Mouse (Mus musculus) bone marrow macrophage, adult 2 months (primary cell): ENCODE measurements around the gene Lrrc40. TPM values are rescaled to one million over a fixed set of nuclear protein-coding genes. Genes with fewer than 3 reads are reported as not detected.

Experiments
- H3K27ac ChIP-seq: 2 replicates; pipeline ENCODE4 v1.5.1; 2012; ENCODE audit warnings: low read depth, low read length; ENCODE audit not compliant: insufficient read depth
- H3K4me1 ChIP-seq: 2 replicates; pipeline ENCODE4 v1.6.1; 2012; ENCODE audit warnings: low read length; ENCODE audit not compliant: control insufficient read depth, insufficient read depth
- H3K4me3 ChIP-seq: 2 replicates; pipeline ENCODE4 v1.5.1; 2012; ENCODE audit warnings: mild to moderate bottlenecking, low read length, moderate library complexity; ENCODE audit not compliant: insufficient read depth
- CTCF ChIP-seq: IDR thresholded peaks from 2 replicates; pipeline ENCODE4 v1.5.1; 2012; ENCODE audit warnings: low read depth, mild to moderate bottlenecking, low read length, moderate library complexity
- POLR2A ChIP-seq: IDR thresholded peaks from 2 replicates; pipeline ENCODE4 v1.6.1; 2012; ENCODE audit warnings: mild to moderate bottlenecking, low read depth, low read length, borderline replicate concordance
- polyA plus RNA-seq: library from polyadenylated mRNA; stranded (reverse); fragments of >200 nt; gene quantifications from 2 replicates; pipeline ENCODE4 v1.2.4, GENCODE M21; 2012; ENCODE audit not compliant: missing spikeins, insufficient read depth, insufficient read length

The Lrrc40 gene
- polyA plus RNA-seq, 1 experiment = 27.3 TPM

GRCm38 (mm10) chr3:158038106-158038505 lies 1.6 kb downstream of the Lrrc40 start:
- Histone ChIP-seq H3K4me3 (no peak overlapping the region), H3K4me1 (peaks cover 13% of the 10 kb centered on the region), H3K27ac (no peak overlapping the region)
- TF ChIP-seq CTCF (no peak), POLR2A (no peak)

DNA sequence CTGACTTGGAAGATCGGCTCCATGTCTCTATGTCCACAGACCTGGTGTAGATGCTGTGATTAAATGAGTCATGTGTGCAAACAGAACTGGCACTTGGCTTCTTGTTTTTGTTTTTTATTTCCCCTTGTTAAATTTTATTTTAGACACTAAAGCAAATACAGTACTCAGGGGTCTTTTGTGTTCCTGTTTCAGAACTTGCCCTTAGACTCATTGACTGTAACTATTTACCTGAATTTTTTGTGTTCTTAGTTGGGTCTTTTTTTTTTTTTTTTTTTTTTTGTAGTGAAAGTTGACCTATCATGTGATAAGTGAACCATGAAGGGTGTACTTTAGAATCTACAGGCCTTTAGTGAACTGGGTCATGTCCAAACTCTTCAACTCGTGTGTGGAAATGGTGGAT lies 4.3 kb downstream of the Lrrc40 start:
- Histone ChIP-seq H3K27ac (no peak overlapping the region), H3K4me1 (peaks cover 9% of the 10 kb centered on the region), H3K4me3 (no peak overlapping the region)
- TF ChIP-seq POLR2A (no peak), CTCF (no peak)

- H3K4me1 ChIP-seq = 0 out of 2 replicates have a peak, but pooled peaks cover 2% of the 10 kb centered on the region
- H3K27ac ChIP-seq = no peak overlapping the region
- H3K4me3 ChIP-seq = no peak overlapping the region
- TF ChIP-seq CTCF (no peak), POLR2A (no peak)
Measured at GRCm38 (mm10) chr3:158049508-158049907, 13.0 kb downstream of the Lrrc40 start.

DNA sequence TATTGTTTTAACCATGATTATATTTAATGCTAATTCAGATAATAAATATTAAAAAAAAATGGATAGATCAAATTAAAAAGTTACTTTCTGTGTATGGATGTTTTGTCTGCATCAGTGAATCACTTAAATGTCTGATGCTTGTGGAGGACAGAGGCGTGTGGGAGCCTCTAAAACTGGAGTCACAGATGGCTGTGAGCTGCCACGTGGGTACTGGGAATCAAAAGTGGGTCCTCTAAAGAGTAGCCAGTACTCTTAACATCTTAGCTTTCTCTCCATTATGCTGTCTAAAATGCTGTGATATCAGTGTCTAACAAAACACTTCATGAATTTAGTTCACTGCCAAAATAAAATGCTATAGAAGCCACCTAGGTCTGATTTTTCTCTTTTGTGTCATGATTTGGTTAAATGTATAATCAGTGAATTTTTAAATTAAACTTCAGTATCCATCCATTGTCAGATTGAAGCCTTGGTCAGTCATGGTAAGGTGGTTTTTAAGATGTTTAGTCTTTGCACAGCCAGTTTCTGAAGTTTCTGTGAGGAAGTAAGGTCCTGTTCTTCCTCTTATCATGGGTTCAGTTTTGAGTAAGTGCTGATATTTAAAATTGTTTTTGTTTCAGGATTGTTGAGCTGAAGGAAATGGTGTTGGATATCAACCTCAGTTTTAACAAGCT lies 24.3 kb downstream of the Lrrc40 start:
- Histone ChIP-seq H3K4me1 (peaks cover 8% of the 10 kb centered on the region), H3K4me3 (no peak overlapping the region), H3K27ac (peak overlapping the region; percentile 67)
- TF ChIP-seq CTCF = no peak
- no peak for TF ChIP-seq POLR2A

- Histone ChIP-seq H3K27ac (peak overlapping the region; percentile 81), H3K4me3 (no peak overlapping the region), H3K4me1 (peaks cover 8% of the 10 kb centered on the region)
- TF ChIP-seq POLR2A (no peak), CTCF (no peak)
Measured at GRCm38 (mm10) chr3:158061811-158062523, 25.5 kb downstream of the Lrrc40 start.

- Histone ChIP-seq H3K4me1 (peaks cover 8% of the 10 kb centered on the region), H3K4me3 (no peak overlapping the region), H3K27ac (no peak overlapping the region)
- no peak for TF ChIP-seq POLR2A
- TF ChIP-seq CTCF = no peak
Measured at GRCm38 (mm10) chr3:158065256-158065655, 28.8 kb downstream of the Lrrc40 start.

- Histone ChIP-seq H3K27ac (no peak overlapping the region), H3K4me1 (no peaks in the 10 kb centered on the region), H3K4me3 (no peak overlapping the region)
- no peak for TF ChIP-seq CTCF
- no peak for TF ChIP-seq POLR2A
Measured at GRCm38 (mm10) chr3:158067916-158068315, 31.5 kb downstream of the Lrrc40 start.

GRCm38 (mm10) chr3:158068613-158069263 lies 32.3 kb downstream of the Lrrc40 start:
- Histone ChIP-seq H3K27ac (no peak overlapping the region), H3K4me1 (no peaks in the 10 kb centered on the region), H3K4me3 (no peak overlapping the region)
- TF ChIP-seq POLR2A (no peak), CTCF (no peak)

DNA sequence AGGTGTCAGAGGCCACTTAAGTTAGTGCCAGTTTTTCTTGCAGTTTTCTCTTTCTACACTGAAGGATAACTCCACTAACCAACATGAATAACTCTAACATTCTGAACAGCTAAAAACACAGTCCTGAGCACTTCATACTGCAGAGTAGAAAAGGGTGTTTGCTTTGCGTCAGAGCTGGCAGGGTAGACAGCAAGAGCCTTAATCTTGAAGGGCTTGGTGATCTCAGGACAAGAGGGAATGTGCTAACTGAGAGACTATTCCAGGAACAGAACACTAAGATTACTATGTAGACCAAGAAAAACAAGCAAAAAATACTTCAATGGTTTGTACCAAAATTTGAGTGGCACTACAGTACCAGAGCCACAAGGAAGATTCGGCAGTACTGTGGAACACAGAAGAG lies 38.5 kb downstream of the Lrrc40 start:
- no peak for TF ChIP-seq POLR2A
- TF ChIP-seq CTCF = no peak
- Histone ChIP-seq H3K27ac (no peak overlapping the region), H3K4me3 (no peak overlapping the region), H3K4me1 (peaks cover 9% of the 10 kb centered on the region)

DNA sequence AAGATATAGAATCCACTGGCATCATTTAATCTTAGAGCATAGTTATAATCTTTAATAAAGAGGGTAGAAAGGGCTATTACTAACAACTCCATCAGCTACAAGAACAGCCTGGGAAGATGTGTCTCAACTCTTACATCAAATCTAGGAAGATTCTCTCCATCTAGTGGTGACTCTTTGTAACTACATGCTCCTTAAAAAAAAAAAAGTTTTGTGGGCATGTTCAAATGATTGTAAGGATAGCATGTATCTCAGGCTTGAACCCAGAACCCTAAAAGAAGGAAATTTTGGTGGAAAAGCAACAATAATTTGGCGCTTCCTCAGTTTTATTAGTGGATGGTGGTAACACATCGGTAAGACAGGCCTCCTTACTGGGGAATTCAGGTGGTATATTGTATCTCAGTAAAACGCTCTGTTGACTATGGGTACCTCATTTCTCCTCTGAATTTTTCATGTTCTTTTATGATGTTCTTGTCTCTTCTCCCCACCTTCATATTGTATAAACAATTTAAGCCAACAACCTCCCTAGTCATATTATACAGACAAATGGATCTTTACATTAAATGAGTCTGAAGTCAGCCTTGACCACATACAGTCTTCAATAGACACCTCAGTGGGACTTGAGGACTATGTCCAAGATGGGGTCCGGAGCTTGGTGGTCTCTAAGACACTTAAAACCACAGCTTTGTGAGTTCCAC lies 40.4 kb downstream of the Lrrc40 start:
- no peak overlapping the region for H3K4me3 ChIP-seq
- H3K27ac ChIP-seq = no peak overlapping the region
- no peak for TF ChIP-seq CTCF
- TF ChIP-seq POLR2A = no peak
- peaks cover 9% of the 10 kb centered on the region for H3K4me1 ChIP-seq
